Mouse (Mus musculus) forelimb bud, embryonic 11.5 days (tissue): ENCODE results near the gene Acta1.

Experiments
- DNase-seq: peaks from one replicate; pipeline ENCODE4 v3.0.0-alpha.2; 2012; ENCODE audit warnings: low read depth, low spot score

Gene Acta1

GRCm38 (mm10) chr8:123845991-123846390 is 48.6 kb downstream of the Acta1 start:
- no peak for DNase-seq

DNA sequence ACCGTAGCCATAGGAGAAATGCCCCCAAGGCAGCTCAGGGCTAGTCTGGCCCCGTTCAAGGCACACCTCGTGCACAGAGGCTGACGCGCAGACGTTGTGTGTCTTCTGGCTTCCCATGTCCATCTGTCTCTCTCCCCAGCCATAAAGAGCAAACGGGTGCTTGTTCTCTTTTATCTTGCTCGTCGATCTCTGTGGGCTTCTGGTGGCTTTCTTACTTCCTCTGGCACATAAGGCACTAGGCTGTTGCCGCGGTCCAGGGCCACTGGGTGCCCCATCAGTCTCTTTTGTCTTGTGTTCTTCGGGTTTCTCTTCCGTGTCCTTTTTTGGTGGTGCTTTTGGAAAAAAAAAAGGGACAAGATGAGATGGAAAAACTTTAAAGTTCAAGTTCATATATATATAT is 49.4 kb downstream of the Acta1 start:
- no peak for DNase-seq

- no peak for DNase-seq
These were observed 50.2 kb downstream of the Acta1 start for GRCm38 (mm10) chr8:123844341-123844740.

- DNase-seq = no peak
These were observed 52.5 kb downstream of the Acta1 start for GRCm38 (mm10) chr8:123842086-123842485.
